12 mouse cellular contexts compared by ENCODE assay signal in the genomic region with DNA sequence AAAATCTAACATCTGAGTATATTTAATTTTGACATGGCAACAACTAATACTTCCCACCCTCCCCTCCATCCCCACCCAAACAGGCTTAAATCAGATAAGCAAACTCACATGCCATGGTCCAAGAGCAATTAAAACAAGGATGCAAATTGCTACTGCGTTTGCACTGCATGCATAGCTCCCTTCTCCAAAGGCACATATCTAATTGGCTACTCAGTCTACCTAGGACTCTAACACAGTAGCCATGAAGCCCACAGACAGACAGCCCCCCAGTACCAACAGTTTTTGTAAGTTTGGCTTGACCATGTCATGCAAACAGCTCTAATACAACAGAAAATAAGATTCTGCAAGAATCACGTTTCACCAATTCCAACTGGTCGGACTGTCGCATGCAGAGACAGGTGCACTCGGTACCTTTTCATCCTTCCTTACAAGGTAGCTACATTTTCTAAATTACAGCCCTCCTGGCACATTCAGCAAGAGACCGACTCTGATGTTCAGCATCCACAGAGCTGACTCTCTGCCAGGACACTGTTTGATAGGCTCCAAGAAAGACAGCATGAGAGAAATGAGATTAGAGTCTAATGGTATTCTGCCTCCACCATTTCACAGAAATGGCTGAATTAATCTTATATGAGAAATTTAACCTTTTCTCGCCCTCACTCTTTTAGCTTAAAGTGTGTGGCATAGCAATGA.
DNase-seq lines count a peak whose midpoint lies in the region; ATAC-seq lines count a peak whose summit lies in the region.
"Had no signal": no experiment of that assay in that cellular context is flagged by ENCODE, and none has a peak within 500 bp of the region (broad histone marks: within the 10 kb centered on the region; RNA-seq: fewer than 3 reads in every experiment).

No protein-coding gene starts in this region.

- ATAC-seq in frontal cortex, adult (ENCODE audit: low TSS enrichment) = peak; percentile 28; the same call in 1 of the 2 replicates

- DNase-seq in frontal cortex, postnatal 14 days (ENCODE audit: low spot score in 2 of 2) = no peak
- peak; percentile 20 for DNase-seq in right cerebral cortex, postnatal 4 days
- DNase-seq in right cerebral cortex, adult 18-20 months = no peak
- DNase-seq in cerebellum, postnatal 36 days = peak; percentile 34 to 49
- no peak for DNase-seq in ovary, postnatal 10 days (ENCODE audit: low spot score)
- no peak for DNase-seq in lung, postnatal 10 days
- DNase-seq: adrenal gland, adult 2 months; gastrocnemius, adult 2 months; lung, postnatal 14 days; retina, postnatal 1 day; thymus, adult 2 months had no signal

Comparison
In these comparisons a context has a peak if more than half of its experiments do, and no peak if none do; other contexts are left out.
1. DNase-seq: peak in right cerebral cortex, postnatal 4 days (single experiment) and cerebellum, postnatal 36 days (2 of 2); none in frontal cortex, postnatal 14 days (0 of 2), right cerebral cortex, adult 18-20 months (single experiment), ovary, postnatal 10 days (single experiment) and lung, postnatal 10 days (single experiment).